Mouse (Mus musculus): ENCODE data around the gene Shq1. TPM values are rescaled to one million over a fixed set of nuclear protein-coding genes. Genes with fewer than 3 reads are reported as not detected.

Gene Shq1
- total RNA-seq, 4 experiments from 2014 or later, result 10.6 to 16.3 (median 13.1) TPM

- no peak for DNase-seq
Observed at GRCm38 (mm10) chr6:100667644-100668043, 3.3 kb downstream of the Shq1 start.

- DNase-seq, result no peak
Observed at GRCm38 (mm10) chr6:100662224-100662623, 8.7 kb downstream of the Shq1 start.

GRCm38 (mm10) chr6:100660395-100660794 is 10.6 kb downstream of the Shq1 start:
- DNase-seq, result peak; percentile 49

- DNase-seq, result no peak
Observed at GRCm38 (mm10) chr6:100652535-100652934, 18.4 kb downstream of the Shq1 start.

GRCm38 (mm10) chr6:100647196-100647595 is 23.8 kb downstream of the Shq1 start:
- DNase-seq, result no peak

GRCm38 (mm10) chr6:100645469-100646201 is 25.3 kb downstream of the Shq1 start:
- DNase-seq, result peak; percentile 55

- DNase-seq, result peak; percentile 10
Observed at GRCm38 (mm10) chr6:100644631-100645030, 26.3 kb downstream of the Shq1 start.

- no peak for DNase-seq
Observed at GRCm38 (mm10) chr6:100642786-100643185, 28.2 kb downstream of the Shq1 start.

GRCm38 (mm10) chr6:100640591-100640990 is 30.4 kb downstream of the Shq1 start:
- no peak for DNase-seq

GRCm38 (mm10) chr6:100629086-100629485 is 41.9 kb downstream of the Shq1 start:
- no peak for DNase-seq

GRCm38 (mm10) chr6:100628223-100628622 is 42.7 kb downstream of the Shq1 start:
- DNase-seq, result no peak

- no peak for DNase-seq
Observed at GRCm38 (mm10) chr6:100623922-100624321, 47.0 kb downstream of the Shq1 start.

GRCm38 (mm10) chr6:100622861-100623507 is 48.0 kb downstream of the Shq1 start:
- no peak for DNase-seq

GRCm38 (mm10) chr6:100620411-100620810 is 50.5 kb downstream of the Shq1 start:
- no peak for DNase-seq

GRCm38 (mm10) chr6:100619309-100619708 is 51.6 kb downstream of the Shq1 start:
- DNase-seq, result no peak

- no peak for DNase-seq
Observed at GRCm38 (mm10) chr6:100616133-100616532, 54.8 kb downstream of the Shq1 start.

GRCm38 (mm10) chr6:100613593-100614267 is 57.2 kb downstream of the Shq1 start:
- DNase-seq, result no peak

GRCm38 (mm10) chr6:100610897-100611575 is 59.9 kb downstream of the Shq1 start:
- no peak for DNase-seq

- no peak for DNase-seq
Observed at GRCm38 (mm10) chr6:100610182-100610581, 60.8 kb downstream of the Shq1 start.

GRCm38 (mm10) chr6:100609256-100609655 is 61.7 kb downstream of the Shq1 start:
- no peak for DNase-seq

GRCm38 (mm10) chr6:100608429-100608828 is 62.5 kb downstream of the Shq1 start:
- DNase-seq, result no peak

- no peak for DNase-seq
Observed at GRCm38 (mm10) chr6:100606805-100607204, 64.2 kb downstream of the Shq1 start.

GRCm38 (mm10) chr6:100603702-100604101 is 67.3 kb downstream of the Shq1 start:
- DNase-seq, result no peak

All from adrenal gland, adult 8-10 months (tissue).